Mouse (Mus musculus) retina, postnatal 1 day (tissue): Measurements from ENCODE around the gene Fam193a.

Experiments
- DNase-seq: peaks from one replicate; pipeline ENCODE4 v3.0.0-alpha.2; 2012

The Fam193a gene

GRCm38 (mm10) chr5:34369341-34370021, at the start of gene Fam193a:
Fam193a (plus strand) TSS chr5:34369933.
- DNase-seq = peak; percentile 98

- no peak for DNase-seq
Observed at GRCm38 (mm10) chr5:34321236-34321635, 48.5 kb upstream of the Fam193a start.

GRCm38 (mm10) chr5:34325286-34325685, 44.4 kb upstream of the Fam193a start:
- no peak for DNase-seq

- peak; percentile 23 for DNase-seq
Observed at GRCm38 (mm10) chr5:34326249-34326691, 43.5 kb upstream of the Fam193a start.

GRCm38 (mm10) chr5:34326875-34327576, 42.7 kb upstream of the Fam193a start:
- DNase-seq = peak; percentile 61

- no peak for DNase-seq
Observed at GRCm38 (mm10) chr5:34330136-34330535, 39.6 kb upstream of the Fam193a start.

- no peak for DNase-seq
Observed at GRCm38 (mm10) chr5:34334081-34334480, 35.7 kb upstream of the Fam193a start.

GRCm38 (mm10) chr5:34335539-34336096, 34.1 kb upstream of the Fam193a start:
- DNase-seq = no peak

GRCm38 (mm10) chr5:34336097-34336774, 33.5 kb upstream of the Fam193a start, which contains the start of gene Rnf4:
Rnf4 (plus strand) TSS chr5:34336289.
- DNase-seq = peak; percentile 99

GRCm38 (mm10) chr5:34336775-34337450, 32.8 kb upstream of the Fam193a start:
- DNase-seq = peak; percentile 70

GRCm38 (mm10) chr5:34340246-34340645, 29.5 kb upstream of the Fam193a start:
- no peak for DNase-seq

GRCm38 (mm10) chr5:34352084-34352631, 17.6 kb upstream of the Fam193a start:
- no peak for DNase-seq

GRCm38 (mm10) chr5:34360261-34360660, 9.5 kb upstream of the Fam193a start:
- DNase-seq = no peak

- DNase-seq = no peak
Observed at GRCm38 (mm10) chr5:34363115-34363514, 6.6 kb upstream of the Fam193a start.

- DNase-seq = no peak
Observed at GRCm38 (mm10) chr5:34368551-34369290, 1.0 kb upstream of the Fam193a start.

- DNase-seq = peak; percentile 56
Observed at GRCm38 (mm10) chr5:34370022-34370823, 490 bp downstream of the Fam193a start.

- no peak for DNase-seq
Observed at GRCm38 (mm10) chr5:34370840-34371239, 1.1 kb downstream of the Fam193a start.

- DNase-seq = no peak
Observed at GRCm38 (mm10) chr5:34372141-34372540, 2.4 kb downstream of the Fam193a start.

GRCm38 (mm10) chr5:34372541-34372940, 2.8 kb downstream of the Fam193a start:
- DNase-seq = no peak

- DNase-seq = no peak
Observed at GRCm38 (mm10) chr5:34378787-34379186, 9.1 kb downstream of the Fam193a start.

- DNase-seq = no peak
Observed at GRCm38 (mm10) chr5:34381700-34382099, 12.0 kb downstream of the Fam193a start.
